Mouse (Mus musculus) MN1 (cell line): ENCODE measurements at regions not wholly inside any gene's neighbourhood (a gene's known extent, or its start where the extent isn't known, plus 50 kb on each side); places are given as distances from the start of the nearest gene placed in this dataset.

ENCODE experiments used
- DNase-seq: peaks from one replicate; pipeline ENCODE4 v3.0.0-alpha.2; 2016; ENCODE audit warnings: low spot score

GRCm38 (mm10) chr8:49017741-49018140 lies 174.0 kb upstream of the Tenm3 start:
- DNase-seq: no peak

GRCm38 (mm10) chr8:49015701-49016100 lies 171.9 kb upstream of the Tenm3 start:
- peak; percentile 17 for DNase-seq

GRCm38 (mm10) chr8:49015200-49015599 lies 171.4 kb upstream of the Tenm3 start:
- DNase-seq: peak; percentile 43

- no peak for DNase-seq
Observed at GRCm38 (mm10) chr8:49006236-49006965, 162.7 kb upstream of the Tenm3 start.

- peak; percentile 14 for DNase-seq
Observed at GRCm38 (mm10) chr8:48981667-48982066, 137.9 kb upstream of the Tenm3 start.

GRCm38 (mm10) chr8:48980755-48981154 lies 137.0 kb upstream of the Tenm3 start:
- DNase-seq: no peak

GRCm38 (mm10) chr8:48970655-48971054 lies 126.9 kb upstream of the Tenm3 start:
- DNase-seq: no peak

- no peak for DNase-seq
Observed at GRCm38 (mm10) chr8:48964929-48965328, 121.2 kb upstream of the Tenm3 start.

- DNase-seq: no peak
Observed at GRCm38 (mm10) chr8:48957614-48958013, 113.9 kb upstream of the Tenm3 start.

GRCm38 (mm10) chr8:48951412-48951811 lies 107.7 kb upstream of the Tenm3 start:
- peak; percentile 34 for DNase-seq

GRCm38 (mm10) chr8:48944177-48944576 lies 100.4 kb upstream of the Tenm3 start:
- DNase-seq: no peak

- no peak for DNase-seq
Observed at GRCm38 (mm10) chr8:48937144-48937543, 93.4 kb upstream of the Tenm3 start.

GRCm38 (mm10) chr8:48927135-48927534 lies 83.4 kb upstream of the Tenm3 start:
- no peak for DNase-seq

GRCm38 (mm10) chr8:48915275-48915674 lies 71.5 kb upstream of the Tenm3 start:
- no peak for DNase-seq

GRCm38 (mm10) chr8:48912842-48913241 lies 69.1 kb upstream of the Tenm3 start:
- no peak for DNase-seq

GRCm38 (mm10) chr8:48901668-48902406 lies 58.1 kb upstream of the Tenm3 start:
- no peak for DNase-seq

- no peak for DNase-seq
Observed at GRCm38 (mm10) chr8:48896687-48897086, 52.9 kb upstream of the Tenm3 start.

GRCm38 (mm10) chr8:48896251-48896650 lies 52.5 kb upstream of the Tenm3 start:
- DNase-seq: peak; percentile 61

GRCm38 (mm10) chr8:48895586-48895985 lies 51.8 kb upstream of the Tenm3 start:
- DNase-seq: no peak
